Mouse (Mus musculus) colon, adult 2 months (tissue): Measurements from ENCODE around the gene Sirpb1c. TPM values are rescaled to one million over a fixed set of nuclear protein-coding genes. Genes with fewer than 3 reads are reported as not detected.

Experiments used
- polyA plus RNA-seq: library from polyadenylated mRNA; depleted of rRNA; stranded (reverse); fragments of >200 nt; gene quantifications from 2 replicates; pipeline ENCODE4 v1.2.3, GENCODE M21; 2012; rRNA removed

The Sirpb1c gene
- not detected in 2 replicates for polyA plus RNA-seq

DNA sequence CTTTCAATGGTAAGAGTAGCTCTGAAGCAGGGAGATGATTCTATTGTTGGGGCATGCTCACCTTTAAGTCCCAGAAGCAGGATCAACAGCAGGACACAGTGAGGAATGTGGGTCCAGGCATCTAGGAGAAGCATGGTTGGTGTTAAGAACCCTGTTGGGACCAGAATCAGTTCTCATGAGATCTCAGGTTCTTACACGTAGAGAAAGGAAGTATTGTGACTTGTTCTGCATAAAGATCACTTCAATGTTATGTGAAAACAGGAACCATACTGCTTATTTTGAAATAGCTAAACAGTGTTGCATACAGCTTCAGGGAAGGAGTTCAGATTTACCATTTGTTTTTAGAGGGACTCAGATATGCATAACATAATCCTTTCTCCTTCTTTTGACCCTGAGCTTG lies at the start of gene Sirpb1c:
Gene Sirpb1c, minus strand, starts transcription at position 249 of the 400 bp plus-strand sequence.

Other genes with a start within 250 kb of the Sirpb1c start
- 0.12 TPM in 1 of 2 replicates, not detected in the other for gene Gm5150, start 157.9 kb upstream of the Sirpb1c start, polyA plus RNA-seq